8 mouse cellular contexts compared by ENCODE assay signal in genomic region chr12:11267030-11267429, GRCm38 (mm10). TPM values are rescaled to one million over a fixed set of nuclear protein-coding genes. Genes with fewer than 3 reads are reported as not detected.
A peak's percentile ranks its signal among the peaks of the same experiment; 100 is the strongest.
DNase-seq lines count a peak whose midpoint lies in the region; ATAC-seq and TF ChIP-seq lines count a peak whose summit lies in the region.

No protein-coding gene starts in this region.

- H3K9me3 ChIP-seq in forebrain, embryonic 11.5 days (ENCODE audit: control insufficient read depth, low read length): no peaks in the 10 kb centered on the region

- peak overlapping the region; percentile 99 for H3K9ac ChIP-seq in heart, adult 2 months (ENCODE audit: low read depth, low read length)
- peak overlapping the region; percentile 95 for H3K9ac ChIP-seq in forebrain, embryonic 11.5 days (ENCODE audit: low read length)

- intact Hi-C loops in heart, adult 2 months (cut with DNase I): no loop called here
- intact Hi-C loops in left cerebral cortex, postnatal 10 days (cut with DNase I): no loop called here

- peaks cover 23% of the 10 kb centered on the region for H3K36me3 ChIP-seq in heart, adult 2 months (ENCODE audit: control insufficient read depth, insufficient read depth, low read length)
- no peaks in the 10 kb centered on the region for H3K36me3 ChIP-seq in forebrain, embryonic 11.5 days (ENCODE audit: control insufficient read depth, insufficient read depth, low read length)

- no peak for TF ChIP-seq POLR2A in heart, adult 2 months (IDR thresholded peaks at IDR 0.05; ENCODE audit: insufficient read depth, low read depth, low read length)

- peaks cover 6% of the 10 kb centered on the region for H3K4me1 ChIP-seq in heart, adult 2 months (ENCODE audit: control insufficient read depth, insufficient read depth, low read length)
- H3K4me1 ChIP-seq in forebrain, embryonic 11.5 days (replicated peaks; ENCODE audit: control insufficient read depth, insufficient read depth, low read length): peaks cover 2% of the 10 kb centered on the region; the same call in 1 of the 2 replicates

- H3K27ac ChIP-seq in heart, adult 2 months: peak overlapping the region; percentile 97
- H3K27ac ChIP-seq in forebrain, embryonic 11.5 days (ENCODE audit: low read depth, low read length): 0 out of 2 replicates have a peak overlapping the region, but pooled peaks have one; percentile 81

- peaks cover 2% of the 10 kb centered on the region for H3K79me2 ChIP-seq in heart, adult 2 months (replicated peaks; ENCODE audit: control insufficient read depth, insufficient read depth, low read length)

- H3K4me3 ChIP-seq in heart, adult 2 months: peak overlapping the region; percentile 78
- H3K4me3 ChIP-seq in forebrain, embryonic 11.5 days (ENCODE audit: low read depth, low read length): peak overlapping the region; percentile 87

- H3K4me2 ChIP-seq in forebrain, embryonic 11.5 days (ENCODE audit: low read depth, low read length, severe bottlenecking): peak overlapping the region; percentile 53

- no peak for TF ChIP-seq CTCF in heart, adult 2 months (IDR thresholded peaks at IDR 0.05)

- 7% methylated on average over 4 of the region's 4 CpGs for WGBS in heart, adult 2 months
- 2% methylated on average over 4 of the region's 4 CpGs for WGBS in forebrain, embryonic 11.5 days

- no peak for ATAC-seq in forebrain, embryonic 11.5 days (replicated peaks; ENCODE audit: low FRiP score)

- peak in 1 of 2 experiments; percentile 3 for DNase-seq in heart, adult 2 months
- DNase-seq in heart, adult 9 months (ENCODE audit: low spot score in 2 of 2): no peak
- peak; percentile 5 for DNase-seq in ES-CJ7 (ENCODE audit: low read depth, low spot score)
- no peak for DNase-seq in forebrain, embryonic 11.5 days (ENCODE audit: low spot score)
- DNase-seq in kidney, postnatal 10 days: peak; percentile 8
- DNase-seq in neural tube, embryonic 10.5 days (ENCODE audit: extremely low spot score, low spot score): peak; percentile 28
- DNase-seq in left cerebral cortex, postnatal 10 days (ENCODE audit: extremely low spot score in 1 of 2, low spot score in 2 of 2): no peak
- DNase-seq in right cerebral cortex, postnatal 4 days: no peak

- no peak for TF ChIP-seq EP300 in heart, adult 2 months (IDR thresholded peaks at IDR 0.05; ENCODE audit: insufficient read depth, low read depth, low read length)

- no peaks in the 10 kb centered on the region for H3K27me3 ChIP-seq in heart, adult 2 months (ENCODE audit: control insufficient read depth, insufficient read depth, low read length)
- H3K27me3 ChIP-seq in forebrain, embryonic 11.5 days (ENCODE audit: control insufficient read depth, insufficient read depth, low read length): no peaks in the 10 kb centered on the region

RNA-seq across cellular contexts. Expression of gene Smc6, which starts 1.3 kb away (rescaled TPM):
- 10 to 100 TPM; 46.0 to 48.3 TPM for total RNA-seq in heart, adult 2 months (2021)
- 9.3 and 15.3 TPM in 2 replicates for polyA plus RNA-seq in heart, adult 2 months (2012; rRNA removed)
- 137 and 153 TPM in 2 replicates for polyA plus RNA-seq in forebrain, embryonic 11.5 days (2014; fragmentation: Nextera tagmentation; extraction: Ambion mirVana)
- 10 to 100 TPM; 36.9 to 37.2 TPM for total RNA-seq in left cerebral cortex, postnatal 10 days (2021)

RNA-seq across cellular contexts. Expression of gene Gen1, which starts 1.4 kb away (rescaled TPM):
- 1 to 10 TPM in 1 of 2 experiments, under 1 TPM in 1; 0.78 to 1.1 TPM for total RNA-seq in heart, adult 2 months (2021)
- 0.16 and 0.23 TPM in 2 replicates for polyA plus RNA-seq in heart, adult 2 months (2012; rRNA removed)
- 17.7 and 19.2 TPM in 2 replicates for polyA plus RNA-seq in forebrain, embryonic 11.5 days (2014; fragmentation: Nextera tagmentation; extraction: Ambion mirVana)
- total RNA-seq in left cerebral cortex, postnatal 10 days (2021): 1 to 10 TPM; 2.4 to 4.3 TPM

RNA-seq across cellular contexts. Expression of gene Msgn1, which starts 58.3 kb away (rescaled TPM):
- total RNA-seq in heart, adult 2 months (2021): not detected
- polyA plus RNA-seq in heart, adult 2 months (2012; rRNA removed): not detected in 2 replicates
- polyA plus RNA-seq in forebrain, embryonic 11.5 days (2014; fragmentation: Nextera tagmentation; extraction: Ambion mirVana): not detected in 2 replicates
- not detected for total RNA-seq in left cerebral cortex, postnatal 10 days (2021)

Comparison
In these comparisons a context has a peak if more than half of its experiments do, and no peak if none do; other contexts are left out.
1. DNase-seq: peak in ES-CJ7 (single experiment), kidney, postnatal 10 days (single experiment) and neural tube, embryonic 10.5 days (single experiment); none in heart, adult 9 months (0 of 2), forebrain, embryonic 11.5 days (single experiment), left cerebral cortex, postnatal 10 days (0 of 2) and right cerebral cortex, postnatal 4 days (single experiment).